Mouse (Mus musculus) T-helper 17 cell (primary cell): Measurements from ENCODE around the gene Tex46.

Experiments used
- in situ Hi-C, 2 experiments: fragments of 300-600 bp; cut with MboI, MseI; formaldehyde crosslinking; loops; 1 replicate in 1 of 2; 2 replicates in 1 of 2; pipeline ENCODE4 v1.15.1; 2025; ENCODE audit warnings: high pct_unique_total_duplicates in 2 of 2

Gene Tex46

GRCm38 (mm10) chr4:136631237-136631994, 21.2 kb downstream of the Tex46 start:
- in situ Hi-C loops: no loop called here

- in situ Hi-C loops: no loop called here
Measured at GRCm38 (mm10) chr4:136635995-136636394, 25.8 kb downstream of the Tex46 start.

- in situ Hi-C loops: no loop called here
Measured at GRCm38 (mm10) chr4:136636511-136636910, 26.3 kb downstream of the Tex46 start.

- in situ Hi-C loops: no loop called here
Measured at GRCm38 (mm10) chr4:136636983-136637562, 26.8 kb downstream of the Tex46 start.

GRCm38 (mm10) chr4:136637563-136638229, 27.5 kb downstream of the Tex46 start:
- in situ Hi-C loops: no loop called here

GRCm38 (mm10) chr4:136638230-136638750, 28.1 kb downstream of the Tex46 start:
- in situ Hi-C loops: no loop called here

GRCm38 (mm10) chr4:136638890-136639289, 28.7 kb downstream of the Tex46 start:
- in situ Hi-C loops: no loop called here

GRCm38 (mm10) chr4:136648922-136649479, 38.8 kb downstream of the Tex46 start:
- in situ Hi-C loops: no loop called here

GRCm38 (mm10) chr4:136649480-136650196, 39.4 kb downstream of the Tex46 start:
- in situ Hi-C loops: no loop called here

GRCm38 (mm10) chr4:136650261-136650660, 40.0 kb downstream of the Tex46 start:
- in situ Hi-C loops: no loop called here

- in situ Hi-C loops: no loop called here
Measured at GRCm38 (mm10) chr4:136651357-136651811, 41.1 kb downstream of the Tex46 start.

- in situ Hi-C loops: no loop called here
Measured at GRCm38 (mm10) chr4:136651882-136652527, 41.8 kb downstream of the Tex46 start.

GRCm38 (mm10) chr4:136652528-136652910, 42.3 kb downstream of the Tex46 start:
- in situ Hi-C loops: no loop called here

GRCm38 (mm10) chr4:136653019-136653418, 42.8 kb downstream of the Tex46 start:
- in situ Hi-C loops: no loop called here

- in situ Hi-C loops: no loop called here
Measured at GRCm38 (mm10) chr4:136653692-136654234, 43.5 kb downstream of the Tex46 start.

- in situ Hi-C loops: no loop called here
Measured at GRCm38 (mm10) chr4:136657914-136658313, 47.7 kb downstream of the Tex46 start.
